Mouse (Mus musculus): ENCODE data around the gene Chst4.
A peak's percentile ranks its signal among the peaks of the same experiment; 100 is the strongest.

Gene Chst4

DNA sequence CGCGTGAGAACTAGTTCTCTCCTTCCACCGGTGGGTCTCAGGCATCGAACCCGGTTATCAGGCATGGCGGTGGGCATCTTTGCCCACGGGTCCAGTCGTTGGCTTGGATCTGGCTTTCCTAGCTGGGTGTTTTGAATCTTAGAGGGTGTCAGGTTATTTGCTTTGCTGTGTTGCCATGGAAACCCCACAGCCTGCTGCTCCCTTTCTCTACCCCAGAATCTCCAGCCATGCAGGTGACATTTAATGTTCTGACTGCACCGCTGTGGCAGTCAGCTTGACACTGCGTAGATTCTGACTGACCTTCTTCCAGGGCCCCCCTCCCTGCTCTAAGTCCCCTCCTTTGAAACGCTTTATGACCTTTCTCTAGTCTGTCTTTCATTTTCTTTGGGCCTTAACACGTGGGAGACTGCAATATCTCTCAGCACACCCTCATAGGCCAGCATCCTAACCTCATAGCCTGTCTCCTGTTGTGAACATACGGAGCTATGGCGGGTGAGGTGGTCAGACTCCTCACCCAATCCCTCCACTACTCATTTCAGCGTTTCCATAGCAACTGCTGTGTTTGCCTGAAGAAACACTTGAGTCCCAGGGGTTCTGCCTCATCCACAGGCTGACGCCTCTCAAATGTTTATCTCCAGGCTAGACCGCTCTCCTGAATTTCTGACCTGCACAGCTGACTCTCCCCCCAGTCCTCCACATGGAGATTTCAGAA lies 33.1 kb downstream of the Chst4 start:
- no peak for DNase-seq

GRCm38 (mm10) chr8:110004300-110004699 lies 35.2 kb downstream of the Chst4 start:
- DNase-seq = no peak

DNA sequence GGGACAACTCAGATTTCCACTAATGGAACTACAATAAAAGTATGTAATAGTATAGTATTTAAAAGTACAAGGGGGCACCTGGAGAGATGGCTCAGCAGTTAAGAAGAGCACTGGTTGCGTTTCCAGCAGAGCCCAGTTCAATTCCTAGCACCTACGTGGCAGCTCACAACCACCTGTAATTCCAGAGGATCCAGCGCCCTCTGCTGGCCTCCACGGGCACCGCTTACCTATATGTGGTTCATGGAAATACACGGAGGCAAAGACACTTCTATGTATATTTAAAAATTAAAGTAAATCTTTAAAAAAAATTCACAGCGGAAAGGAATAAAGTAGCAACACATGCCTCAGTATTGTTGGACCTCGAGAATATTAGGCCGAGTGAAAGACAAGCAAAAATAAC lies 36.6 kb downstream of the Chst4 start:
- DNase-seq = peak; percentile 30 to 36

- no peak for DNase-seq
Measured at GRCm38 (mm10) chr8:109999974-110000373, 39.6 kb downstream of the Chst4 start.

DNA sequence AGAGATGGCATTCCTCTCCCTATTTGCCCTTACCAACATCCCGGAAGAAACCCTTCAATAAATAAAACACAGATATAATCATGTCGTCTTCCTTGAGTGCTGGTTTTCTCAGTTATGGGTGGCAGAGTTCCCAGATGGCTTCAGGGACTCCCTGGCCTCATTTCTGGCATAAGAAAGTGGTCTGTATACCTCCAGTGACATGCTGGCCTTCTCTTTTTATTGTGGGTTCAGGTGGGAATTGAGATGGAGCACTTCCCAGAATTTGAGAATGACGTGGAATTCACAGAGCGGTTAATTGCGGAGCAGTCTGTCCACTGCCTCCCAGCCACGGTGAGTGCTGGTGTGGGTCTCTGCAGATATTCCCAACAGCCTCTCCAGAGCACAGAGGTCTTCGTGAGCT lies 41.5 kb downstream of the Chst4 start:
- DNase-seq = no peak

- no peak for DNase-seq
Measured at GRCm38 (mm10) chr8:109997381-109997780, 42.2 kb downstream of the Chst4 start.

GRCm38 (mm10) chr8:109992951-109993350 lies 46.6 kb downstream of the Chst4 start:
- DNase-seq = no peak

GRCm38 (mm10) chr8:109992166-109992565 lies 47.4 kb downstream of the Chst4 start:
- no peak for DNase-seq

DNA sequence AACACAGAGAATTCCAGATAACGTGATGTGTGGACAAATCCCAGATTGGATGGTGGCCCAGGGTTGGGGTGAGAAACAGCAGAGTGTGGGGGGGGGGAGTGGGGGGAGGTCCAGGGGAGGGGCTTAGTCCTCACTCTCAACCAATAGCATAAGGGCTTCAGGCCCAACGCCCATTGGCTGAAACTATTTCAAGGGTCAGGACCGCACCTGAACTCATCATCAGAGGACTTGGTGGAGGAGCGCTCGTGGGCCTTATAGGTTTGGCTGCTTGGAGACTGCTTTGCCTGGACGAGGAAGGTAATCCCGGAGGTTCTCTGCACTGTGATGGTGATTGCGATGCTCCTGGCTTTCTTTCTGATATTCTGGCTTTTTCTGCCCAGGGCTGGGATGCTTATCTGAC lies 49.3 kb downstream of the Chst4 start, which contains the start of gene Tat:
TSS of gene Tat (plus strand) at position 214 of the 400 bp plus-strand sequence.
- no peak for DNase-seq

- DNase-seq = no peak
Measured at GRCm38 (mm10) chr8:109989151-109989550, 50.4 kb downstream of the Chst4 start.

DNA sequence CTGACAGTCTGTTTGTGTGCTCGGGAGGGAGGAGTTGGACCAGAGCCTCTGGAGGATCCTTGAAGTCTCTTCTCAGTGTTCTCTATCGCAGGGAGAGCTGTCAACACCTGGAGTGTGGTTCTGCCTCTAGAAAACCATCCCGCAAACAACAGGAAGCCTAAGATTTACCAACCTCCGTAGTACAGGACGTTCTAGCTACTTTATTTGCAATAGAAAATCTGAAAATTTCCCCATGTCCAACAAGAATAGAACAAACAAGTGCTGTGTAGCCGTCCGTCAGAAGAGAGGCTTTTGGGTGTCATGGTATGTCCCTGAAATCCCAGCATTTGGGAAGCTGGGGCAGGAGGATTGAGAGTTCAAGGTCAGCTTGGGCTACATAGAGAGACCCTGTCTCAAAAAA lies 51.8 kb downstream of the Chst4 start:
- DNase-seq = no peak

DNA sequence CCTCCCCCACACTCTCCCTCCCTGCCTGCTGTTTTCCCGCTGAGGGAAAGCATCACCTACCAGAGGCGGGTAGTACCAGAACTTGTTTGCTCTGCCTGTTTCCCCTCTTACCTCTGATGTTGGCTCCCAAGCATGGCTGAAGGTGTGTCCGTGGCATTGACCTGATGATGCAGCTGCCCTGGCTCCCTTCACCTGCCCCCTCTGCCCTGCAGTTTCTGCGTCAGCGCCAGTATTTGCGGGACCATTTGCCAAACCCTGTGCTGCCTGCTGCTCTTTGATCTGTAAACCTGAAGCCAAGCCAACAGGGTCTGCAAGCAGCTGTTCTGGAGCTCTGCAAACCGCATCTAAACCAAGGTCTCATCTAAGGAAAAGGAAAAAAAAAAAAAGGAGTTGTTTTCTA lies 53.2 kb downstream of the Chst4 start:
- no peak for DNase-seq

DNA sequence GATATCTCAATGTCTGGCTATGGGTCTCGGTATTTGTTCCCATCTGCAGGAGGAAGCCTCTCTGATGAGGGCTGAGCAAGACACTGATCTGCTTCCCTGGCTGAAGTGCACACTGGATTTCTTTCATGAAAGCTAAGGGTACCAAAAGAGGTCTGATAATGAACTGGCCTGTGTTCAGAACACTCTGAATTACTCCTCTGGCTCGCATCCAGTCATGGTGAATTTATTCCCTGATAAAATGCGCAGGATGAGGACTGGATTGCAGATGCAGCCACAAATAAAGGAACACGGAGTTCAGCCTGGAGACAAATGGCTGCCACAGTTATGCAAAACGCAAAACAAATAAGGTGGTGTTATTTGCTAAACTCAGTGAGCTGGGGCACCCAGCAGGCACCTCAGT lies 55.6 kb downstream of the Chst4 start:
- DNase-seq = no peak

DNA sequence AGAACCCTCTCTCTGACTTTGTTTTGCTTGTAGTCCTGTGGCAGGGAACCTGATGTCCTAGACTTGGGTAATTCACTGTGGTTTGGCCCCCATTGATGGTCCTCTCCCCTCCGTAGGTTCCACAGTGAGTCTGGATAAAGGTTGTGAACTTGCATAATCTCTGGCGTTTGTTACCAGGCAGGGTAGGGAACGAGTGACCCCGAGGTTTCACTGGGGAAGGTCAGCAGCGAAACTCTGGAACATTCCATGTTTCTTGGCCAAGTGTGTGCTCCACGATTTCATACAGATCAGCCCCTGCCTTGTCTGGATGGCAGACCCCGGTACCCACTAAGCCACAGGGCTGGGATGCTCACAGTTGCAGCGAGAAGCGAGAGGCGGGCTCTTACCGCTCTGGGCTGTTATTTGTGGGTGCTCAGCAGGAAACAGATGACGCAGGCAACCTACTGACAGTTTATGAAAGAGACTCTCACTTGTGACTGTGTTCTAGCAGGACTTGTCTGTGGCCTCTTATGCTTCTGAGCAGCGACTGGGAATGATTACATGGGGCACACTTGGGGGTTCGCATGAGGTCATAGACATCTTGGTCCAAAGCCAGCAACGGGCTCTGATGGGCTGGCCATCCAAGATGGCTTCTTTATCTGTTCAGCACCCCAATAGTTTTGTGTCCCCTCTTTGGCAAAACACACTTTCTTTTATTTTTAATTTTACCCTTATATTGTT lies 57.0 kb downstream of the Chst4 start:
- DNase-seq = no peak

DNA sequence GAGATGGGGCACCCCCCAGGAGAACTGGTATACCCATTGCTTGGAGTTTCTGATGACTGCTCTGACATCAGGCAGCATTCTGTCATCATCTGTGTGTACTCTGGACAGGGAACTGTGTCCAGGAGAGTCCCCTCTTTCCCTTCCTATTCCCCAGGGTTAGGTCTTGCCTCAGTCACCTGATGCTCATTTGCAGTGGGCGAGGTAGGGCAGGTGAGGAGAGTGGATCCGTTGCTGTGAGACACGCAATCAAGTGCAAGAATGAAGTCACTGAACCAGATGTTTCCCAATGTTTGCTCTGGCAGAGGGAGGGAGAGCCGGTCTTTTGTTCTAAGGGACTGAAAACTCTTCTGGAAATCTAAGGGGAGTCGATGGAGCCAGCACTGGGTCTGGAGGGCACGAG lies 60.2 kb downstream of the Chst4 start:
- DNase-seq = no peak
